Mouse (Mus musculus): ENCODE results near the gene Acvr1.

GRCm38 (mm10) chr2:58486441-58487278, 80.3 kb downstream of the Acvr1 start:
- TF ChIP-seq EP300 (IDR thresholded peaks at IDR 0.05; ENCODE audit: low read depth) (no peak), CTCF (IDR thresholded peaks at IDR 0.05; ENCODE audit: low read depth) (no peak)

All from liver, postnatal 0 days (tissue).